Mouse (Mus musculus): ENCODE measurements around the gene Zp3r. TPM values are rescaled to one million over a fixed set of nuclear protein-coding genes. Genes with fewer than 3 reads are reported as not detected.
"Not testable (repeated sequence)": the region's sequence is repeated elsewhere in the genome, so short reads cannot be mapped to it uniquely, and the experiment has no call there.

The Zp3r gene
- 0.82 TPM in 1 of 2 replicates, not detected in the other for polyA plus RNA-seq (2011; ENCODE audit: insufficient read depth, insufficient read length, low replicate concordance, missing spikeins)

GRCm38 (mm10) chr1:130629521-130629920, at the start of gene Zp3r:
Gene Zp3r, minus strand, starts transcription at chr1:130629621.
- no peak for TF ChIP-seq CTCF (IDR thresholded peaks at IDR 0.05; ENCODE audit: control insufficient read depth, insufficient read depth, low read length)
- no peak for TF ChIP-seq POLR2A (IDR thresholded peaks at IDR 0.05; ENCODE audit: borderline replicate concordance, control insufficient read depth, low read depth, low read length)
- no peak within 1 kb of the TSS for H3K27ac ChIP-seq (ENCODE audit: control insufficient read depth, insufficient read depth, low read depth, low read length, poor library complexity)
- no peak within 1 kb of the TSS for H3K4me3 ChIP-seq (replicated peaks; ENCODE audit: control insufficient read depth, low read depth, low read length)
- 66% methylated on average over 2 of the region's 2 CpGs for WGBS
- no peaks in the 10 kb centered on the region; the same call in 1 of the 2 replicates for H3K4me1 ChIP-seq (ENCODE audit: control insufficient read depth, insufficient read depth, low read length)

DNA sequence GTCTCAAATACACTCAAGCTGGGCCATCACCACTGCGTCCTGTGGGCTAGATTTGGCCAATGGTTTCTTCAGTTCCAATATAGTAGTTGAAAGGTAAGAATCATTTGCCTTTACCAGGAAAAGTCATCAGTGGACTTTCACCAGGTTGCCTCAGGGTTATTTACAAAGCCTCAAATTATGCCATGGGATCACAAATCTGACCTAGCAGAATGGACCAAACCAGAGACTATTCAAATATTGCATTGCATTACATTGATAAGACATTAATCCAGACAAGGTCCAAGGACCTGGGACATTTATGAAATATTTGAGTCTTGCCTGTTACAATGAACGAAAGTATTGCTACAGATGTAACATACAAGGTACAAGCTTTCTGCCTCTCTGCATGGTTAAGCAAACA, 49.1 kb upstream of the Zp3r start:
- no peak overlapping the region for H3K27ac ChIP-seq (ENCODE audit: control insufficient read depth, insufficient read depth, low read depth, low read length, poor library complexity)
- H3K4me3 ChIP-seq (replicated peaks; ENCODE audit: control insufficient read depth, low read depth, low read length): no peak overlapping the region
- WGBS: 81% methylated on average over 2 of the region's 2 CpGs
- no peaks in the 10 kb centered on the region for H3K4me1 ChIP-seq (ENCODE audit: control insufficient read depth, insufficient read depth, low read length)
- TF ChIP-seq CTCF (IDR thresholded peaks at IDR 0.05; ENCODE audit: control insufficient read depth, insufficient read depth, low read length) (no peak), POLR2A (IDR thresholded peaks at IDR 0.05; ENCODE audit: borderline replicate concordance, control insufficient read depth, low read depth, low read length) (no peak)

DNA sequence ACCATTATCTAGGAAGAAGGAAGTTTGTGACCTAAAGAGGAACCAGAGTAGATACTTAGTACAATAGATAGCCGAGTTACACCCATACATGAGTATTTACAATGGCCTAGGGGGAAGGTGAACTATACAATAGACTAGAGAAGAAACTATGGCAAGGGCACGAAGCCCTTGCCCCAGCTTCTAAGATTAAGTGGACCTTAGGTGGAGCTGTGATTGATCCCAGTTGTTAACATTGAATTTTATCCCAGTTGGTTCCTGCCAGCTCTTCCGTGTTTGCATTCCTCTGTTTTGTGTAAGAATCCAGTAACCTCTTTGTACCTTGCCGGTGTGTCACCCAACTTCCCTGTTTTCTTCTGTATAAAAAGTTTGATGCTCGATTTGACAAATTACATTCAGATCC, 34.2 kb upstream of the Zp3r start:
- WGBS: 76% methylated on average over 5 of the region's 5 CpGs
- H3K4me3 ChIP-seq (replicated peaks; ENCODE audit: control insufficient read depth, low read depth, low read length); H3K27ac ChIP-seq (ENCODE audit: control insufficient read depth, insufficient read depth, low read depth, low read length, poor library complexity); H3K4me1 ChIP-seq (ENCODE audit: control insufficient read depth, insufficient read depth, low read length): not testable (repeated sequence)

DNA sequence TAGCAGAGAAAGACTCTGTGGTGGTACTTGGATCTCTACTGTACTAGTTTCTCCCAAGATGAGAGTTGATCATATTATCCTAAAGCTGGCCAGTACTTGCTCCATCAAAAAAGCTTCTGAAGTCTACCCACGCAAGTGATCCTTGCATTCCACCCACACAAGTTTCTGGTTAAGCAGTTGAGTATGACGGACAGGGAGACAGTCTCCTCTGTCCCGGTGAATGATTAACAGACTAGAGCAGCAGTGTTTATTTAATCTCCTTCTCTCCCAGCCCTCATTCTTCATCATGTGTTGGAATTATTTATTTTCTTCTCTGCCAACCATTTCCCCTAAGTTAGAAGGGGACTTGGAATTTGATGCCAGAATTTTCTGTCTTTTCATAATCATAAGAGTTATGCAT, 32.0 kb upstream of the Zp3r start, which contains the start of gene C4bp:
TSS of gene C4bp (minus strand) at position 179 of the 400 bp plus-strand sequence.
- Histone ChIP-seq H3K27ac (ENCODE audit: control insufficient read depth, insufficient read depth, low read depth, low read length, poor library complexity) (no peak within 1 kb of the TSS), H3K4me1 (ENCODE audit: control insufficient read depth, insufficient read depth, low read length) (no peaks in the 10 kb centered on the region), H3K4me3 (replicated peaks; ENCODE audit: control insufficient read depth, low read depth, low read length) (no peak within 1 kb of the TSS)
- 89% methylated on average over 3 of the region's 3 CpGs for WGBS
- TF ChIP-seq CTCF (IDR thresholded peaks at IDR 0.05; ENCODE audit: control insufficient read depth, insufficient read depth, low read length) (no peak), POLR2A (IDR thresholded peaks at IDR 0.05; ENCODE audit: borderline replicate concordance, control insufficient read depth, low read depth, low read length) (no peak)

GRCm38 (mm10) chr1:130659641-130660040, 30.2 kb upstream of the Zp3r start:
- not testable (repeated sequence) for H3K4me1 ChIP-seq (ENCODE audit: control insufficient read depth, insufficient read depth, low read length); H3K4me3 ChIP-seq (replicated peaks; ENCODE audit: control insufficient read depth, low read depth, low read length); H3K27ac ChIP-seq (ENCODE audit: control insufficient read depth, insufficient read depth, low read depth, low read length, poor library complexity)
- 67% methylated on average over 5 of the region's 5 CpGs for WGBS

GRCm38 (mm10) chr1:130644103-130644502, 14.7 kb upstream of the Zp3r start:
- no peak for TF ChIP-seq POLR2A (IDR thresholded peaks at IDR 0.05; ENCODE audit: borderline replicate concordance, control insufficient read depth, low read depth, low read length)
- TF ChIP-seq CTCF (IDR thresholded peaks at IDR 0.05; ENCODE audit: control insufficient read depth, insufficient read depth, low read length): no peak
- 82% methylated on average over 4 of the region's 4 CpGs for WGBS

GRCm38 (mm10) chr1:130640967-130641366, 11.5 kb upstream of the Zp3r start:
- H3K27ac ChIP-seq (ENCODE audit: control insufficient read depth, insufficient read depth, low read depth, low read length, poor library complexity): no peak overlapping the region
- no peak for TF ChIP-seq CTCF (IDR thresholded peaks at IDR 0.05; ENCODE audit: control insufficient read depth, insufficient read depth, low read length)
- H3K4me1 ChIP-seq (ENCODE audit: control insufficient read depth, insufficient read depth, low read length): no peaks in the 10 kb centered on the region
- H3K4me3 ChIP-seq (replicated peaks; ENCODE audit: control insufficient read depth, low read depth, low read length): no peak overlapping the region

More at GRCm38 (mm10) chr1:130644103-130644502, 14.7 kb upstream of the Zp3r start:
- Histone ChIP-seq H3K4me1 (ENCODE audit: control insufficient read depth, insufficient read depth, low read length) (no peaks in the 10 kb centered on the region), H3K27ac (ENCODE audit: control insufficient read depth, insufficient read depth, low read depth, low read length, poor library complexity) (no peak overlapping the region), H3K4me3 (replicated peaks; ENCODE audit: control insufficient read depth, low read depth, low read length) (no peak overlapping the region)

- Histone ChIP-seq H3K4me3 (replicated peaks; ENCODE audit: control insufficient read depth, low read depth, low read length) (no peak overlapping the region), H3K4me1 (ENCODE audit: control insufficient read depth, insufficient read depth, low read length) (no peaks in the 10 kb centered on the region; the same call in 1 of the 2 replicates), H3K27ac (ENCODE audit: control insufficient read depth, insufficient read depth, low read depth, low read length, poor library complexity) (no peak overlapping the region)
- TF ChIP-seq CTCF (IDR thresholded peaks at IDR 0.05; ENCODE audit: control insufficient read depth, insufficient read depth, low read length): peak; percentile 91
- TF ChIP-seq POLR2A (IDR thresholded peaks at IDR 0.05; ENCODE audit: borderline replicate concordance, control insufficient read depth, low read depth, low read length): no peak
- 5% methylated on average over 16 of the region's 16 CpGs for WGBS
These were observed 4.5 kb upstream of the Zp3r start for GRCm38 (mm10) chr1:130633761-130634410.

- TF ChIP-seq CTCF (IDR thresholded peaks at IDR 0.05; ENCODE audit: control insufficient read depth, insufficient read depth, low read length) (no peak), POLR2A (IDR thresholded peaks at IDR 0.05; ENCODE audit: borderline replicate concordance, control insufficient read depth, low read depth, low read length) (no peak)
- Histone ChIP-seq H3K4me1 (ENCODE audit: control insufficient read depth, insufficient read depth, low read length) (no peaks in the 10 kb centered on the region; the same call in 1 of the 2 replicates), H3K27ac (ENCODE audit: control insufficient read depth, insufficient read depth, low read depth, low read length, poor library complexity) (no peak overlapping the region), H3K4me3 (replicated peaks; ENCODE audit: control insufficient read depth, low read depth, low read length) (no peak overlapping the region)
- WGBS: 74% methylated on average over 8 of the region's 8 CpGs
These were observed 3.9 kb upstream of the Zp3r start for GRCm38 (mm10) chr1:130633316-130633715.
